Mouse (Mus musculus) thymus, adult 2 months (tissue): ENCODE measurements around the gene Pla2g3.

Experiments
- CTCF ChIP-seq: fragments of 200-500 bp; IDR thresholded peaks from 2 replicates; pipeline ENCODE4 v1.5.1; 2012; ENCODE audit warnings: mild to moderate bottlenecking, control low read depth, low read length, moderate library complexity, borderline replicate concordance; ENCODE audit not compliant: control insufficient read depth, poor library complexity, insufficient read depth; ENCODE audit errors: extremely low read depth
- POLR2A ChIP-seq: fragments of 200-500 bp; IDR thresholded peaks from 2 replicates; pipeline ENCODE4 v1.6.1; 2012; ENCODE audit warnings: mild to moderate bottlenecking, low read length, control low read depth, moderate library complexity; ENCODE audit not compliant: control insufficient read depth, poor library complexity, insufficient read depth; ENCODE audit errors: extremely low read depth

- TF ChIP-seq CTCF (no peak), POLR2A (no peak)
Measured at GRCm38 (mm10) chr11:3497296-3497695, 9.2 kb downstream of the Pla2g3 start.
